Mouse (Mus musculus): ENCODE data around the gene Slc7a7. TPM values are rescaled to one million over a fixed set of nuclear protein-coding genes. Genes with fewer than 3 reads are reported as not detected.

The Slc7a7 gene
- polyA plus RNA-seq, 2 experiments, result 4.9 to 7.8 TPM

DNA sequence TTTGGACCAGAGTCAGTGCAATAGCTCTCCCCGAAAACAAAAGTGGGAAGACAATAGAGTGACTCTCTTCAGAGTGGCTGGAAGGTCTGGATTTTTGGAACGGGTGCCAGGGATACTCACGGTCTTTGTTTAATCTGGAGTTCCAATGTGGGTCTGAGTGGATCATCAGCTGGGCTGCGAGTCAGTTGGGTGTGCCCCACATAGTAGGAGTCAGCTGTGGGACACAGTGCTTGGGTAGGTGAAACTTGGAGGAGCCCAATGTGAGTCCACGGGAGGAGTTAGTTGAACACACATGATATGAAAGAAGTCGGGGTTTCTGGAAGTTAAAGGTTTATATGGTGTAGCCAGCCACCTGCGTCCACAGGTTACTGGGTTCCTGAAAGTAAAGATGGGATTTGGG, 76.7 kb downstream of the Slc7a7 start:
- H3K36me3 ChIP-seq (replicated peaks; ENCODE audit: control insufficient read depth, insufficient read depth, low read depth), result no peaks in the 10 kb centered on the region
- H3K27me3 ChIP-seq (ENCODE audit: control insufficient read depth, insufficient read depth, low read length), result no peaks in the 10 kb centered on the region
- H3K4me1 ChIP-seq (replicated peaks; ENCODE audit: control insufficient read depth in 2 of 2, insufficient read depth in 2 of 2, low read length in 1 of 2), result no peaks in the 10 kb centered on the region
- no peak overlapping the region for H3K4me2 ChIP-seq (ENCODE audit: low read depth)
- H3K4me3 ChIP-seq (ENCODE audit: insufficient read depth in 1 of 2, low read depth in 2 of 2, low read length in 2 of 2), result no peak overlapping the region
- no peaks in the 10 kb centered on the region for H3K9me3 ChIP-seq (ENCODE audit: control insufficient read depth, low read length)
- TF ChIP-seq EP300 (IDR thresholded peaks at IDR 0.05; ENCODE audit: low read depth), result no peak
- TF ChIP-seq CTCF (IDR thresholded peaks at IDR 0.05; ENCODE audit: low read depth), result no peak
- ATAC-seq (ENCODE audit: insufficient read depth) (no peak), DNase-seq (ENCODE audit: low read depth in 3 of 3, low spot score in 3 of 3) (no peak)
- no peak overlapping the region for H3K27ac ChIP-seq
- H3K9ac ChIP-seq (replicated peaks), result no peak overlapping the region
- 49% methylated on average over 7 of the region's 7 CpGs for WGBS (ENCODE audit: insufficient replicate concordance)

GRCm38 (mm10) chr14:54333452-54334189, 84.0 kb downstream of the Slc7a7 start:
- H3K36me3 ChIP-seq (replicated peaks; ENCODE audit: control insufficient read depth, insufficient read depth, low read depth), result no peaks in the 10 kb centered on the region
- no peak for TF ChIP-seq CTCF (IDR thresholded peaks at IDR 0.05; ENCODE audit: low read depth)
- TF ChIP-seq EP300 (IDR thresholded peaks at IDR 0.05; ENCODE audit: low read depth), result no peak
- H3K9ac ChIP-seq (replicated peaks), result no peak overlapping the region
- H3K27me3 ChIP-seq (ENCODE audit: control insufficient read depth, insufficient read depth, low read length), result no peaks in the 10 kb centered on the region
- DNase-seq (ENCODE audit: low read depth in 3 of 3, low spot score in 3 of 3) (no peak), ATAC-seq (ENCODE audit: insufficient read depth) (no peak)
- no peak overlapping the region for H3K4me2 ChIP-seq (ENCODE audit: low read depth)
- H3K4me1 ChIP-seq (replicated peaks; ENCODE audit: control insufficient read depth in 2 of 2, insufficient read depth in 2 of 2, low read length in 1 of 2), result no peaks in the 10 kb centered on the region
- H3K27ac ChIP-seq, result no peak overlapping the region
- no peaks in the 10 kb centered on the region for H3K9me3 ChIP-seq (ENCODE audit: control insufficient read depth, low read length)
- WGBS (ENCODE audit: insufficient replicate concordance), result 47% methylated on average over 8 of the region's 8 CpGs
- H3K4me3 ChIP-seq (ENCODE audit: insufficient read depth in 1 of 2, low read depth in 2 of 2, low read length in 2 of 2), result no peak overlapping the region

DNA sequence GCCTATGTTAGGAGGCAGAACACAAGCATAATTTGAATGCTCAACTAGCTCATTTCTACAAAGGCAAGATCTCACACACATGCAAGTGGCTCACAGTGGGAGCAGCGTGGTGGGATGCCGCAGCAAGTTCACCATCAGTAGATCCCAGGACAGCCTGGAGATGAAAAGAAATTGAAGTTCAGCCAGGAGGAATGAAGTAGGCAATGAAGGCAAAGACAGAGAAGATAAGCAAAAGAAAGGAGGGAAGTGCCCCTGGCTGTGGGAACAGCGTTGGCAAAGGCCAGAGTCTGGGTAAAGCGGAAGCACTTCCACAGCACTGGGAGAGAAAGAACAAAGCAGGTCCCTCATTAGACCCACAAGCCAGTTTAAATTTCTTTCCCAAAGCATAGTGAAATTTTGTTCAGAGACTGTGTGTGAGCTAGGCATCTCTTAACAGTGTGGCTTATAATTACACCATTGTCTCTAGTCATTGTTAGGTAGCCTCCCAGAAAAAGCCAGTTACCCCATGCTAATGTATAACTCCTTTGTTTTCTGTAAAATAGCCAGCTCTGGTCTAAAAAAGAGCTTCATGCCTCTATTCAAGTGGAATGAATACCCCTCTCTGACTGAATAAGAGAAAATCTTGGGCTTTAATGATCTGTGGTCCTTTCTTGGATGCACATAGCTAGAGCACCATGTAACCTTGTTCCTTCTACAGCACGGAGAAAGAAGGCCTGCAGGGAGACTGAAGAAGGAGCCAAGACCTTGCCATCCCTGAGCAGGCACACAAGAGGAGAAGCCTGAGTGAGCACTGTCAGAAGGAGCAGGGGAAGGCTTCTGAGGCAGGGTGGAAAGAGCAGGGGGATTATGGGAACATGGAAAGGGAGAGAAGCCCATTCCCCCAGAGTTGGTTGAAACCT, 85.2 kb downstream of the Slc7a7 start:
- Histone ChIP-seq H3K27ac (no peak overlapping the region), H3K4me1 (replicated peaks; ENCODE audit: control insufficient read depth in 2 of 2, insufficient read depth in 2 of 2, low read length in 1 of 2) (no peaks in the 10 kb centered on the region), H3K4me3 (ENCODE audit: insufficient read depth in 1 of 2, low read depth in 2 of 2, low read length in 2 of 2) (no peak overlapping the region), H3K9me3 (ENCODE audit: control insufficient read depth, low read length) (no peaks in the 10 kb centered on the region), H3K4me2 (ENCODE audit: low read depth) (no peak overlapping the region), H3K27me3 (ENCODE audit: control insufficient read depth, insufficient read depth, low read length) (no peaks in the 10 kb centered on the region), H3K36me3 (replicated peaks; ENCODE audit: control insufficient read depth, insufficient read depth, low read depth) (no peaks in the 10 kb centered on the region), H3K9ac (replicated peaks) (no peak overlapping the region)
- no peak for DNase-seq (ENCODE audit: low read depth in 3 of 3, low spot score in 3 of 3)
- no peak for ATAC-seq (ENCODE audit: insufficient read depth)
- TF ChIP-seq CTCF (IDR thresholded peaks at IDR 0.05; ENCODE audit: low read depth) (no peak), EP300 (IDR thresholded peaks at IDR 0.05; ENCODE audit: low read depth) (no peak)
- 69% methylated on average over 5 of the region's 5 CpGs for WGBS (ENCODE audit: insufficient replicate concordance)

DNA sequence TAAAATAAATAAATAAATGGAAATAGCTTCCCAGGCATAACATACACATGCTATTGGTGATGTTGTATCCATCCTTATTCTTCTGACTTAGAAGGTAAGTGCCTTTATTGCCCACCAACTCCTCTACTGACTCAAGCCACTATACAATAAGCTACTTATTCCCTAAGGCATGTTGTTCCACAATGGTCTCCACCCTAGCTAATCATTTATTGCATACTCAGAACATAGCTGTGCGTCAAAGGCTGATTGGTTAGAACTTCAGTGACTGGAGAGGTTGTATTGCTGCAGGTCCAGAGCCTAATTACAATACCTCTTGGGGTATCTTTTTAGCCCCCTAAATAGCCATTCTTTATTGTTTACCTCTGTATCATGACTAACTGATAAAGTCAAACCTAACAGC, 86.4 kb downstream of the Slc7a7 start:
- H3K4me3 ChIP-seq (ENCODE audit: insufficient read depth in 1 of 2, low read depth in 2 of 2, low read length in 2 of 2), result no peak overlapping the region
- H3K27ac ChIP-seq, result no peak overlapping the region
- ATAC-seq (ENCODE audit: insufficient read depth) (no peak), DNase-seq (ENCODE audit: low read depth in 3 of 3, low spot score in 3 of 3) (no peak)
- H3K9ac ChIP-seq (replicated peaks), result no peak overlapping the region
- no peaks in the 10 kb centered on the region for H3K36me3 ChIP-seq (replicated peaks; ENCODE audit: control insufficient read depth, insufficient read depth, low read depth)
- H3K4me2 ChIP-seq (ENCODE audit: low read depth), result no peak overlapping the region
- H3K9me3 ChIP-seq (ENCODE audit: control insufficient read depth, low read length), result no peaks in the 10 kb centered on the region
- WGBS (ENCODE audit: insufficient replicate concordance), result 74% methylated on average over 1 of the region's 1 CpGs
- TF ChIP-seq EP300 (IDR thresholded peaks at IDR 0.05; ENCODE audit: low read depth) (no peak), CTCF (IDR thresholded peaks at IDR 0.05; ENCODE audit: low read depth) (no peak)
- H3K4me1 ChIP-seq (replicated peaks; ENCODE audit: control insufficient read depth in 2 of 2, insufficient read depth in 2 of 2, low read length in 1 of 2), result no peaks in the 10 kb centered on the region
- no peaks in the 10 kb centered on the region for H3K27me3 ChIP-seq (ENCODE audit: control insufficient read depth, insufficient read depth, low read length)

- no peak overlapping the region for H3K27ac ChIP-seq
- ATAC-seq (ENCODE audit: insufficient read depth), result no peak
- H3K4me3 ChIP-seq (ENCODE audit: insufficient read depth in 1 of 2, low read depth in 2 of 2, low read length in 2 of 2), result no peak overlapping the region
- no peak overlapping the region for H3K9ac ChIP-seq (replicated peaks)
- DNase-seq (ENCODE audit: low read depth in 3 of 3, low spot score in 3 of 3), result no peak
- H3K27me3 ChIP-seq (ENCODE audit: control insufficient read depth, insufficient read depth, low read length), result no peaks in the 10 kb centered on the region
- no peak overlapping the region for H3K4me2 ChIP-seq (ENCODE audit: low read depth)
- H3K9me3 ChIP-seq (ENCODE audit: control insufficient read depth, low read length), result no peaks in the 10 kb centered on the region
- no peaks in the 10 kb centered on the region for H3K36me3 ChIP-seq (replicated peaks; ENCODE audit: control insufficient read depth, insufficient read depth, low read depth)
- TF ChIP-seq CTCF (IDR thresholded peaks at IDR 0.05; ENCODE audit: low read depth) (no peak), EP300 (IDR thresholded peaks at IDR 0.05; ENCODE audit: low read depth) (no peak)
- H3K4me1 ChIP-seq (replicated peaks; ENCODE audit: control insufficient read depth in 2 of 2, insufficient read depth in 2 of 2, low read length in 1 of 2), result no peaks in the 10 kb centered on the region
- WGBS (ENCODE audit: insufficient replicate concordance), result 37% methylated on average over 9 of the region's 9 CpGs
Measured at GRCm38 (mm10) chr14:54329201-54329600, 88.4 kb downstream of the Slc7a7 start.

Data from liver, embryonic 14.5 days (tissue).